Mouse (Mus musculus): Measurements from ENCODE around the gene Ube2cbp. TPM values are rescaled to one million over a fixed set of nuclear protein-coding genes. Genes with fewer than 3 reads are reported as not detected.
A peak's percentile ranks its signal among the peaks of the same experiment; 100 is the strongest.

Gene Ube2cbp
- polyA plus RNA-seq, 1 experiment from 2014 or later: 3.2 TPM

DNA sequence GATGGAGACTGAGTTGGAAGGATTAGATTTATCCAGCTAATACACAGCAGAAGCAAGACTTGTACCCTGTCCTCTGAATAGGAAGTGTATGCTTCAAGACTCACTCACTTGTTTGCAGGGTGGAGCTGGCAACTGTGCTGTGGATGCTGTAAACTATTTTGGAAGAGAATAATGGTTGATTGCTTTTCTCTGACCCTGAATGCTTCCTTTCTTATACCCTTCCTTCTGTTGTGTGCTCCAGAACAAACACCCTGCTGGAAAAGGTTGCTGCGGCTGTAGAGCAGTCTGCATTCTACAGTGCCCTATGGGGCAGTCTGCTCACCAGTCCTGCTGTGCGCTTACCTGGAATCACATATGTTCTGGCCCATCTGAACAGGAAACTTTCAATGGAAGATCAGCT is 27.0 kb upstream of the Ube2cbp start:
- ATAC-seq (ENCODE audit: low FRiP score, low TSS enrichment) (no peak), DNase-seq (ENCODE audit: low spot score) (no peak)
- Histone ChIP-seq H3K4me2 (replicated peaks; ENCODE audit: low read depth) (no peak overlapping the region), H3K9ac (ENCODE audit: low read length) (no peak overlapping the region), H3K4me1 (replicated peaks; ENCODE audit: control insufficient read depth, insufficient read depth) (no peaks in the 10 kb centered on the region), H3K9me3 (ENCODE audit: control insufficient read depth, low read length) (no peaks in the 10 kb centered on the region), H3K27me3 (ENCODE audit: control insufficient read depth, insufficient read depth, low read length) (no peaks in the 10 kb centered on the region), H3K27ac (replicated peaks) (no peak overlapping the region), H3K36me3 (ENCODE audit: control insufficient read depth, insufficient read depth, low read length) (peaks cover 5% of the 10 kb centered on the region; the same call in 1 of the 2 replicates), H3K4me3 (ENCODE audit: low read depth, low read length) (no peak overlapping the region)
- 95% methylated on average over 2 of the region's 2 CpGs for WGBS
- TF ChIP-seq EP300 (optimal IDR thresholded peaks at IDR 0.05) (no peak), CTCF (IDR thresholded peaks at IDR 0.05; ENCODE audit: low read depth) (no peak)

DNA sequence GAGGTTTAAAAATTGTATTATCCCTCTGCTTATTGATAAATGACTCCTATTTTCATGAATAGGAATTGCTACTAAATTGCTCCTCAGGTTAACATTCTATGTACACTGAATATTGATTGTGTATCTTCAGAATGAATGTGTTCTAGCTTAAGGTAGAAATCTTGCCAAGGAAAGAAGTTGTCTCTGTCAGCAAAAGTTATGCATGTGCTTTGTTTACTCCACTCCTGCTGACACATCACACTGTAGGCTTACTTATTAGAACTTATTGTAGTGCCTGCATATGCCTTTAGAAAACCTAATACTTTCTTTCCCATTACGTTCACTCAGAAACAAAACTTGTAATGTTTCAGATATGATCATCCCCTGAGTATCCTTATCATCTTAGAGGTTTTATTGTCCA is 17.5 kb upstream of the Ube2cbp start:
- Histone ChIP-seq H3K9me3 (ENCODE audit: control insufficient read depth, low read length) (no peaks in the 10 kb centered on the region), H3K4me1 (replicated peaks; ENCODE audit: control insufficient read depth, insufficient read depth) (no peaks in the 10 kb centered on the region), H3K4me2 (replicated peaks; ENCODE audit: low read depth) (no peak overlapping the region), H3K36me3 (ENCODE audit: control insufficient read depth, insufficient read depth, low read length) (no peaks in the 10 kb centered on the region), H3K9ac (ENCODE audit: low read length) (no peak overlapping the region), H3K4me3 (ENCODE audit: low read depth, low read length) (no peak overlapping the region), H3K27ac (replicated peaks) (no peak overlapping the region), H3K27me3 (ENCODE audit: control insufficient read depth, insufficient read depth, low read length) (no peaks in the 10 kb centered on the region)
- TF ChIP-seq EP300 (optimal IDR thresholded peaks at IDR 0.05) (no peak), CTCF (IDR thresholded peaks at IDR 0.05; ENCODE audit: low read depth) (no peak)
- WGBS: 90% methylated on average over 1 of the region's 1 CpGs
- ATAC-seq (ENCODE audit: low FRiP score, low TSS enrichment): no peak
- DNase-seq (ENCODE audit: low spot score): no peak

DNA sequence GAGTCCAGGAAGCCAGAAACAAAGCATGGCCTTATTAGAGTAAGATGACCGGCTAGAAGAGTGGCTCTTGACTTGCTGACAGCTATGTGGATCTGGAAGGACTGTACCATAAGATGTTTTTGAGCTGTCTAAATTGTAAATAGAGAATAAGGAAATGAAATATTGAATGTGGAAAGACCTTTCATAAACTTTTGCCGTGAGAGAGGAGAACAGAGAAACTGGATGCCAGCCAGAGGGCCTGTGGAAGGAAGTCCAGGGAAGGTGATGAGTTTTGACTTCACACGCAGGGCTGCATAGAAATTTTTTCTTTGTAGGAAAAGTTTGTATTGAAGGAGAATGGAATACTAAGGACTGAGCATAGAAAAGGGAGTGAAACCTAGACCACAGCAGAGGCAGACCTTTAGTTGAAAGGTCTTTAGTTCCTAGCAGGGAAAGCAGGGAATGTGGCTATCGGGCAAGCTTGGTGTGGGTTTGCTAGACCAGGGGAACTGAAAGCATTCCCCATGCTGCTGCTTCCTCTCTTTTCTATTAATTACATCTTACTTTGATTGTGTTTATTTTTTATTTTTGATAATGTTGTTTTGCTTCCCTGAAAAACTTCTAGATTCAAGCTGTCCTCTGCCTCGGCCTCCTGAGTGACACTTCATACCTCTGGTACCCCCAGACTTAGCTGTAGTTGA is 13.8 kb upstream of the Ube2cbp start:
- H3K27me3 ChIP-seq (ENCODE audit: control insufficient read depth, insufficient read depth, low read length): no peaks in the 10 kb centered on the region
- WGBS: 67% methylated on average over 5 of the region's 5 CpGs
- H3K4me3 ChIP-seq (ENCODE audit: low read depth, low read length): no peak overlapping the region
- no peak for ATAC-seq (ENCODE audit: low FRiP score, low TSS enrichment)
- H3K9me3 ChIP-seq (ENCODE audit: control insufficient read depth, low read length): no peaks in the 10 kb centered on the region
- H3K4me2 ChIP-seq (replicated peaks; ENCODE audit: low read depth): no peak overlapping the region
- no peak for DNase-seq (ENCODE audit: low spot score)
- H3K4me1 ChIP-seq (replicated peaks; ENCODE audit: control insufficient read depth, insufficient read depth): no peaks in the 10 kb centered on the region
- H3K9ac ChIP-seq (ENCODE audit: low read length): no peak overlapping the region
- H3K27ac ChIP-seq (replicated peaks): no peak overlapping the region
- TF ChIP-seq EP300 (optimal IDR thresholded peaks at IDR 0.05): no peak
- no peak for TF ChIP-seq CTCF (IDR thresholded peaks at IDR 0.05; ENCODE audit: low read depth)
- no peaks in the 10 kb centered on the region for H3K36me3 ChIP-seq (ENCODE audit: control insufficient read depth, insufficient read depth, low read length)

DNA sequence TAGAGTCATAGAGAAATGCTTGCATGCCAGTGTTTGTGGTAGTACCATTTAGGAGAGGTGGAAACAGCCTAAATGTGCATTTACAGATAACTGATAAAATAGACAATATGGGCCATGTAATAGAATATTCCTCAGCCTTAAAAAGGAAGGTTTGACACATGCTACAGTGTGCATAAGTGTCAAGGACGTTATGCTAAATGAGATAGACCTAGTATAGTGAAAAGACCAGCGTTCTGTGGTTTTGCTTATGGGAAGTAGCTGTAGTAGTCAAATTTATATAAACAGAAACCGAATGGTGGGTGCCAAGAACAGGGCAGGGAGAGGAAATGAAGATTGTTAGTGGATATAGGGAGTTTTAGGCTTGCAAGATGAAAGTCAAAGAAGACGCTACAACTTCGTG is 12.0 kb upstream of the Ube2cbp start:
- TF ChIP-seq CTCF (IDR thresholded peaks at IDR 0.05; ENCODE audit: low read depth) (no peak), EP300 (optimal IDR thresholded peaks at IDR 0.05) (no peak)
- Histone ChIP-seq H3K4me3 (ENCODE audit: low read depth, low read length) (no peak overlapping the region), H3K36me3 (ENCODE audit: control insufficient read depth, insufficient read depth, low read length) (no peaks in the 10 kb centered on the region), H3K9ac (ENCODE audit: low read length) (no peak overlapping the region), H3K9me3 (ENCODE audit: control insufficient read depth, low read length) (no peaks in the 10 kb centered on the region), H3K27me3 (ENCODE audit: control insufficient read depth, insufficient read depth, low read length) (no peaks in the 10 kb centered on the region), H3K4me2 (replicated peaks; ENCODE audit: low read depth) (no peak overlapping the region), H3K4me1 (replicated peaks; ENCODE audit: control insufficient read depth, insufficient read depth) (no peaks in the 10 kb centered on the region), H3K27ac (replicated peaks) (no peak overlapping the region)
- ATAC-seq (ENCODE audit: low FRiP score, low TSS enrichment): no peak
- no peak for DNase-seq (ENCODE audit: low spot score)
- 43% methylated on average over 5 of the region's 5 CpGs for WGBS

DNA sequence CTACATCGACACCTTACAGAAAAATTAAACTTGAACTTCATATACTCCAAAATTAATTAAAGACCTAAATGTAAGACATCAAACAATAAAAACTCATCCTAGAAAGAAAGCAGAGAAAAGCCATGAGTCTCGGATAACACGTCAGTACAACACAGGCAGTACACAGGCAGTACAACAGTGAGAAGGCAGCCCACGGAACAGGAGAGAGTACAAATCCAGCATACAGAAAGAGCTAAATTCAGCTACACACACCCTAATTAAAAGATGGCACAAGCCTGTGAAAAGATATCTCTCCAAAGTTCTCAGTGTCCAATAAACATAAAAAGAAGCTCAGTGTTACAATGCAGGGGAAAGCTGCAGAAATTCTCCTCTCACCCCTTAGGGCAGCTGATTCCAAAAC is 11.2 kb upstream of the Ube2cbp start:
- Histone ChIP-seq H3K4me1 (replicated peaks; ENCODE audit: control insufficient read depth, insufficient read depth) (no peaks in the 10 kb centered on the region), H3K27me3 (ENCODE audit: control insufficient read depth, insufficient read depth, low read length) (no peaks in the 10 kb centered on the region), H3K27ac (replicated peaks) (no peak overlapping the region), H3K4me3 (ENCODE audit: low read depth, low read length) (no peak overlapping the region), H3K9me3 (ENCODE audit: control insufficient read depth, low read length) (no peaks in the 10 kb centered on the region), H3K4me2 (replicated peaks; ENCODE audit: low read depth) (no peak overlapping the region), H3K36me3 (ENCODE audit: control insufficient read depth, insufficient read depth, low read length) (no peaks in the 10 kb centered on the region), H3K9ac (ENCODE audit: low read length) (no peak overlapping the region)
- DNase-seq (ENCODE audit: low spot score): no peak
- TF ChIP-seq EP300 (optimal IDR thresholded peaks at IDR 0.05) (no peak), CTCF (IDR thresholded peaks at IDR 0.05; ENCODE audit: low read depth) (no peak)
- no peak for ATAC-seq (ENCODE audit: low FRiP score, low TSS enrichment)
- 93% methylated on average over 4 of the region's 4 CpGs for WGBS

DNA sequence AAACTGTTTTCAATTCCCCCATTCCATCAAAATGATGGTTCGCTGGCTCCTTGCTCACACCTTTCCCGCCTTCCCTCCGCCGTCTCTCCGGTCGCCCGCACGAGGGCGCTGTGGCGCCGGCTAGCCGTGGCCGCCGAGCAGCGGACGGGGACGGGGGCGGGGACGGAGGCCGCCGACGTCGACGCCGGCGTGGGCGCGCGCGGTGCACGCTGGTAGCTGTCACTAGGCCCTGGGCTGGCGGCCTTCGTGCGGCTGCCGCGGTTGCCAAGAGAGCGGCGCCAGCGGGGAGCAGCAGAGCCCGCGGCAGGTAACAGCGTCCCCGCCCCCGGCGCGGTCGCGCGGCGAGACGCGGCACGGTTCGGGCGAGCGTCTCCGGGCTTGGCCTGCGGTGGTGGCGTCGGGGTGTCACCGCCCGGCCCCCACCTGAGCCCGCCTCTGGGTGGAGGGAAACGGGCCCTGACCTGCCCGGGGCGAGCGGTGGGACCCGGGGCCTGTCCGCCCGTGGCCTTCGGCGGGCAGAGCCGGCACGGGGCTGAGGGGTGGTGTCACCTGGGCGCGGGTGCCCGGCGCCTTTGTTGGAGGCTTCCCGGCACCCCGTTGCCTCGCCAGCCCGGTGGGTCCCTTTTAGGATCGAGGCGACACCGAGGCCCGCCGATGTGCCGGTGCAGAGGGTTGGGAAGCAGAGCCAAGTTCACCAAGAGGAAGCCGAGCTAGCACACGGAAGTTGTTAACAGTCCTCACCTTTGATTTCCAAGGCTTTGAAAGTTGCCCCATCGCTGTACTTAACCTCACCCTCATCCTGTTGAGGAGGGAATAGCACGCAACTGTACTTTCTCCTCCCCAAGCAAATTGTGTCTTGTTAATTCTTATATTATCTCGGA is 2.5 kb upstream of the Ube2cbp start, which contains the start of gene Dop1a:
Dop1a (plus strand) TSS at position 165 of the 881 bp plus-strand sequence.
- H3K9ac ChIP-seq (ENCODE audit: low read length): peak within 1 kb of the TSS; percentile 95
- ATAC-seq (ENCODE audit: low FRiP score, low TSS enrichment): peak; percentile 96
- H3K9me3 ChIP-seq (ENCODE audit: control insufficient read depth, low read length): no peaks in the 10 kb centered on the region
- peak within 1 kb of the TSS; percentile 84 for H3K4me3 ChIP-seq (ENCODE audit: low read depth, low read length)
- no peaks in the 10 kb centered on the region for H3K27me3 ChIP-seq (ENCODE audit: control insufficient read depth, insufficient read depth, low read length)
- H3K27ac ChIP-seq (replicated peaks): peak within 1 kb of the TSS; percentile 94
- TF ChIP-seq EP300 (optimal IDR thresholded peaks at IDR 0.05) (no peak), CTCF (IDR thresholded peaks at IDR 0.05; ENCODE audit: low read depth) (peak; percentile 86)
- peak within 1 kb of the TSS; percentile 76 for H3K4me2 ChIP-seq (replicated peaks; ENCODE audit: low read depth)
- WGBS: 2% methylated on average over 84 of the region's 93 CpGs
- no peaks in the 10 kb centered on the region for H3K4me1 ChIP-seq (replicated peaks; ENCODE audit: control insufficient read depth, insufficient read depth)
- DNase-seq (ENCODE audit: low spot score): peak; percentile 94
- no peaks in the 10 kb centered on the region for H3K36me3 ChIP-seq (ENCODE audit: control insufficient read depth, insufficient read depth, low read length)

Measured in stomach, postnatal 0 days (tissue).